14 mouse cellular contexts compared by ENCODE assay signal in genomic region chr9:107342201-107342709, GRCm38 (mm10). TPM values are rescaled to one million over a fixed set of nuclear protein-coding genes. Genes with fewer than 3 reads are reported as not detected.
A peak's percentile ranks its signal among the peaks of the same experiment; 100 is the strongest.
DNase-seq lines count a peak whose midpoint lies in the region; ATAC-seq lines count a peak whose summit lies in the region.
"Had no signal": no experiment of that assay in that cellular context is flagged by ENCODE, and none has a peak within 500 bp of the region (broad histone marks: within the 10 kb centered on the region; RNA-seq: fewer than 3 reads in every experiment).

No protein-coding gene starts in this region.

- ATAC-seq in megakaryocyte progenitor cell, adult 5-6 weeks (replicated peaks; ENCODE audit: poor library complexity), result no peak
- ATAC-seq: activated CD4-positive, CD25-positive, alpha-beta regulatory T cell, adult 4 months; forebrain, embryonic 16.5 days; intestine, embryonic 15.5 days; Patski had no signal

- peak; percentile 69 for DNase-seq in cerebellum, adult 9-10 months
- DNase-seq in cerebellum, adult 8-10 months, result no peak
- DNase-seq in left cerebral cortex, postnatal 4 days, result peak; percentile 55
- DNase-seq in left cerebral cortex, postnatal 14 days (ENCODE audit: low spot score in 2 of 2), result no peak
- peak; percentile 42 for DNase-seq in thymus, postnatal 4 days
- DNase-seq in thymus, postnatal 0 days (ENCODE audit: low spot score), result no peak
- DNase-seq: adrenal gland, postnatal 25 days; gastrocnemius, postnatal 25 days had no signal

- intact Hi-C loops in left cerebral cortex, postnatal 4 days (cut with DNase I), result no loop called here
- intact Hi-C loops in left cerebral cortex, postnatal 14 days (cut with DNase I), result no loop called here

RNA-seq across cellular contexts. Expression of gene 6430571L13Rik, which starts 1.9 kb away (rescaled TPM):
- total RNA-seq in left cerebral cortex, postnatal 4 days (2021), result 1 to 10 TPM; 5.3 to 5.4 TPM
- total RNA-seq in left cerebral cortex, postnatal 14 days (2021), result 1 to 10 TPM; 2.4 to 3.4 TPM
- 0.42 and 0.51 TPM in 2 replicates for polyA plus RNA-seq in thymus, postnatal 0 days (2015; fragmentation: Nextera tagmentation; extraction: Ambion mirVana)
- total RNA-seq in megakaryocyte progenitor cell, adult 5-6 weeks (2015), result 0.07 TPM in 1 of 2 replicates, not detected in the other
- 0.08 and 0.17 TPM in 2 replicates for total RNA-seq in megakaryocyte progenitor cell, adult 5-6 weeks (2017)
- total RNA-seq: granulocyte monocyte progenitor cell, adult 5-6 weeks had no signal

RNA-seq across cellular contexts. Expression of gene Hemk1, which starts 4.1 kb away (rescaled TPM):
- 10 to 100 TPM; 15.9 to 18.1 TPM for total RNA-seq in left cerebral cortex, postnatal 4 days (2021)
- total RNA-seq in left cerebral cortex, postnatal 14 days (2021), result 10 to 100 TPM; 16.5 to 16.6 TPM
- polyA plus RNA-seq in thymus, postnatal 0 days (2015; fragmentation: Nextera tagmentation; extraction: Ambion mirVana), result 5.7 and 6.2 TPM in 2 replicates
- total RNA-seq in megakaryocyte progenitor cell, adult 5-6 weeks (2015), result 14.5 and 20.2 TPM in 2 replicates
- total RNA-seq in megakaryocyte progenitor cell, adult 5-6 weeks (2017), result 12.0 and 14.0 TPM in 2 replicates

RNA-seq across cellular contexts. Expression of gene Cish, which starts 46.4 kb away (rescaled TPM):
- total RNA-seq in left cerebral cortex, postnatal 4 days (2021), result 10 to 100 TPM; 16.4 to 17.5 TPM
- total RNA-seq in left cerebral cortex, postnatal 14 days (2021), result 10 to 100 TPM in 1 of 2 experiments, 1 to 10 TPM in 1; 6.7 to 11.1 TPM
- 12.9 and 20.3 TPM in 2 replicates for polyA plus RNA-seq in thymus, postnatal 0 days (2015; fragmentation: Nextera tagmentation; extraction: Ambion mirVana)
- total RNA-seq in megakaryocyte progenitor cell, adult 5-6 weeks (2015), result 0.51 and 0.86 TPM in 2 replicates
- total RNA-seq in megakaryocyte progenitor cell, adult 5-6 weeks (2017), result 0.21 and 0.34 TPM in 2 replicates

RNA-seq across cellular contexts. Expression of gene Mapkapk3, which starts 52.6 kb away (rescaled TPM):
- 1 to 10 TPM; 3.3 to 4.8 TPM for total RNA-seq in left cerebral cortex, postnatal 4 days (2021)
- total RNA-seq in left cerebral cortex, postnatal 14 days (2021), result 1 to 10 TPM; 2.4 to 2.7 TPM
- polyA plus RNA-seq in thymus, postnatal 0 days (2015; fragmentation: Nextera tagmentation; extraction: Ambion mirVana), result 21.9 and 22.5 TPM in 2 replicates
- 100 and 115 TPM in 2 replicates for total RNA-seq in megakaryocyte progenitor cell, adult 5-6 weeks (2015)
- total RNA-seq in megakaryocyte progenitor cell, adult 5-6 weeks (2017), result 175 and 186 TPM in 2 replicates

RNA-seq across cellular contexts. Expression of gene Cacna2d2, which starts 57.2 kb away (rescaled TPM):
- 10 to 100 TPM; 31.9 to 50.0 TPM for total RNA-seq in left cerebral cortex, postnatal 4 days (2021)
- 10 to 100 TPM; 28.1 to 34.6 TPM for total RNA-seq in left cerebral cortex, postnatal 14 days (2021)
- polyA plus RNA-seq in thymus, postnatal 0 days (2015; fragmentation: Nextera tagmentation; extraction: Ambion mirVana), result 0.31 and 0.35 TPM in 2 replicates
- 0.42 and 1.5 TPM in 2 replicates for total RNA-seq in megakaryocyte progenitor cell, adult 5-6 weeks (2015)
- total RNA-seq in megakaryocyte progenitor cell, adult 5-6 weeks (2017), result 0.30 and 0.37 TPM in 2 replicates

Comparison
In these comparisons a context has a peak if more than half of its experiments do, and no peak if none do; other contexts are left out.
1. DNase-seq: peak in cerebellum, adult 9-10 months (single experiment), left cerebral cortex, postnatal 4 days (single experiment) and thymus, postnatal 4 days (single experiment); none in cerebellum, adult 8-10 months (single experiment), left cerebral cortex, postnatal 14 days (0 of 2) and thymus, postnatal 0 days (single experiment).
2. RNA of gene Cish, which starts 46.4 kb away (total RNA-seq): 16.4 to 17.5 TPM in left cerebral cortex, postnatal 4 days and 6.7 to 11.1 TPM in left cerebral cortex, postnatal 14 days; 0.21 to 0.86 TPM in megakaryocyte progenitor cell, adult 5-6 weeks; every median in the first group is over 4 times any median in the second.